Mouse (Mus musculus) stomach, embryonic 14.5 days (tissue): ENCODE measurements around the gene B3gat3. TPM values are rescaled to one million over a fixed set of nuclear protein-coding genes. Genes with fewer than 3 reads are reported as not detected.
"Not testable (repeated sequence)": the region's sequence is repeated elsewhere in the genome, so short reads cannot be mapped to it uniquely, and the experiment has no call there.

ENCODE experiments used
- ATAC-seq: fragments of 200-750 bp; cut with Nextera tagmentation; 2 replicates; pipeline ENCODE4 v1.8.0; 2017; ENCODE audit warnings: low read depth, moderate TSS enrichment; ENCODE audit not compliant: insufficient number of reproducible peaks, insufficient read depth, low FRiP score
- H3K27ac ChIP-seq: fragments of 300-500 bp; sonication (generic); 2 replicates; pipeline ENCODE4 v1.5.1; 2014; ENCODE audit warnings: mild to moderate bottlenecking, low read length, moderate library complexity, mixed read lengths
- H3K27me3 ChIP-seq: fragments of 300-500 bp; sonication (generic); 2 replicates; pipeline ENCODE4 v1.6.1; 2014; ENCODE audit warnings: low read length, control low read depth, mixed read lengths; ENCODE audit not compliant: control insufficient read depth, insufficient read depth
- H3K36me3 ChIP-seq: fragments of 300-500 bp; sonication (generic); 2 replicates; pipeline ENCODE4 v1.6.1; 2014; ENCODE audit warnings: mild to moderate bottlenecking, control low read depth, low read length, moderate library complexity, mixed read lengths; ENCODE audit not compliant: control insufficient read depth, insufficient read depth
- H3K4me1 ChIP-seq: fragments of 300-500 bp; sonication (generic); 2 replicates; pipeline ENCODE4 v1.6.1; 2014; ENCODE audit warnings: low read length, control low read depth, mixed read lengths; ENCODE audit not compliant: control insufficient read depth, insufficient read depth
- H3K4me2 ChIP-seq: fragments of 300-500 bp; sonication (generic); replicated peaks from 2 replicates; pipeline ENCODE4 v1.6.1; 2014; ENCODE audit warnings: low read depth, low read length, control low read depth
- H3K4me3 ChIP-seq: fragments of 300-500 bp; sonication (generic); 2 replicates; pipeline ENCODE4 v1.5.1; 2014; ENCODE audit warnings: low read depth, low read length, control low read depth
- H3K9ac ChIP-seq: fragments of 300-500 bp; sonication (generic); replicated peaks from 2 replicates; pipeline ENCODE4 v1.6.1; 2014; ENCODE audit warnings: low read depth, mild to moderate bottlenecking, control low read depth, low read length, moderate library complexity, mixed read lengths
- H3K9me3 ChIP-seq: fragments of 300-500 bp; sonication (generic); 2 replicates; pipeline ENCODE4 v1.6.1; 2016; ENCODE audit warnings: low read depth, low read length, control low read depth; ENCODE audit not compliant: control insufficient read depth
- WGBS: fragments of 180-500 bp; shearing (Covaris S2); extraction: QIAGEN DNeasy Blood & Tissue Kit; methylation state at CpG from one replicate; pipeline ENCODE4 v1.1.7; 2014; 5-methylcytosine and 5-hydroxymethylcytosine counted together
- microRNA-seq: library from miRNA; unstranded; fragments of <30 nt; microRNA quantifications from one replicate; pipeline ENCODE4, GENCODE M21; 2016
- polyA plus RNA-seq: library from polyadenylated mRNA; unstranded; fragments of >200 nt; fragmentation: Nextera tagmentation; extraction: Ambion mirVana; gene quantifications from 2 replicates; pipeline ENCODE4 v1.2.1, GENCODE M21; 2014

B3gat3 gene
- polyA plus RNA-seq, 1 experiment from 2014 or later = 35.7 TPM

DNA sequence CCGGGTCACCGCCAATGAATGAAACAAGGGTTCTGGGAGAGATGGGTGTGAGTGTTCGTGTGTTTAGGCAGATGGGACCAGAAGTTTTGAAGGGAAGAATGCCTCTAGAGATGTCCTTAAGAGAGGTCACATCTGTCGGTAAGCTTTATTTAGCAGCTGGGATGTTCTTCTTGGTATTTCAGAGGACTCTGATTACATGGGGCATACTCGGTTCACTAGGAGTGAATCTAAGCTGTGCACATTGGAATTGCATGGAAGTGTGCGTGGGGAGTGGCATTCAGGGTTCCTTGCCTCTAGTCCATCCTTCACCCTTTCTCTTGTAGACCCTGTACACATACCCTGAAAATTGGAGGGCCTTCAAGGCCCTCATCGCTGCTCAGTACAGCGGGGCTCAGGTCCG lies 47.7 kb downstream of the B3gat3 start:
- peaks cover 10% of the 10 kb centered on the region; the same call in 1 of the 2 replicates for H3K4me1 ChIP-seq
- H3K9ac ChIP-seq = peak overlapping the region; percentile 93
- 11% methylated on average over 9 of the region's 9 CpGs for WGBS
- ATAC-seq = no peak
- H3K27ac ChIP-seq = no peak overlapping the region; the same call in 1 of the 2 replicates
- H3K9me3 ChIP-seq = no peaks in the 10 kb centered on the region
- H3K27me3 ChIP-seq = no peaks in the 10 kb centered on the region
- H3K4me3 ChIP-seq = peak overlapping the region; percentile 89
- H3K4me2 ChIP-seq = peak overlapping the region; percentile 61
- H3K36me3 ChIP-seq = peaks cover 63% of the 10 kb centered on the region

GRCm38 (mm10) chr19:8972491-8972890 lies 52.3 kb downstream of the B3gat3 start:
- ATAC-seq = not testable (repeated sequence)
- peaks cover 81% of the 10 kb centered on the region for H3K36me3 ChIP-seq

DNA sequence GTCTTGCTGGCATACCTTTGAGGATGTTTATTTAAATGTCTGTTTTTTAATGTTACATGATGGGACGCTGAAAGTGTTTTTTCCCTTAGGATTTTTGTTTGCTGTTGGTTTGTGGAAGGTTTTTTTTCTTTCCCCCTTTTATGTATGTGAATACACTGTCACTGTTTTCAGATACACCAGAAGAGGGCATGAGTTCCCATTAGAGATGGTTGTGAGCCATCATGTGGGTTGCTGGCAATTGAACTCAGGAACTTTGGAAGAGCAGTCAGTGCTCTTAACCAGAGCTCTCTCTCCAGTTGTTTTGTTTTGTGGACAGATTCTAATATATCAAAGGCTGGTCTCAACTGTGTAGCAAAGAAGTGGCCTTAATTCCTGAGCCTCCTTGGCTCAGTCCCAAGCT lies 54.5 kb downstream of the B3gat3 start:
- no peak for ATAC-seq
- Histone ChIP-seq H3K9me3 (no peaks in the 10 kb centered on the region), H3K4me3 (no peak overlapping the region), H3K4me2 (no peak overlapping the region), H3K36me3 (peaks cover 96% of the 10 kb centered on the region), H3K27me3 (no peaks in the 10 kb centered on the region), H3K9ac (no peak overlapping the region), H3K4me1 (no peaks in the 10 kb centered on the region; the same call in 1 of the 2 replicates), H3K27ac (no peak overlapping the region)
- WGBS = 90% methylated on average over 1 of the region's 1 CpGs

More at GRCm38 (mm10) chr19:8972491-8972890, 52.3 kb downstream of the B3gat3 start:
- H3K4me1 ChIP-seq, H3K4me2 ChIP-seq, H3K4me3 ChIP-seq, H3K27ac ChIP-seq, H3K9me3 ChIP-seq, H3K9ac ChIP-seq, H3K27me3 ChIP-seq: not testable (repeated sequence)
- WGBS = 85% methylated on average over 8 of the region's 8 CpGs

DNA sequence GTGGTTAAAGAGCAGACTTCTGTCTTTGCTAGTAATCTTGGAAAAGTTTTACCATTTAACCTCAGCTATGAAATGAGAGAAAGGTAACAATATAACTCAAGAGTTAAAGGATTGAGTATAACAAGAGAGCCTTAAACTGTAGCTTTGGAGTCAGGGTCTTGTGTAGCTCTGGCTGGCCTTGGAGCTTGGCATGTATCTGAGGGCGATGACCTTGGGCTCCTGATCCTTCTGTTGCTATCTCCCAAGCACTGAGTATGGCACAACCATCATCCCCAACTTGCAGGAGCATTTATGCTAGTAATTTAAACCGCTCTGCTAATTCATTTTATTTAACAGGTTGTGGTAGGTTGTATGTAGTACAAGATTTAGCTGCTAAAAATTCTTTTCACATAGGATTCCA lies 55.3 kb downstream of the B3gat3 start:
- ATAC-seq = no peak
- H3K27me3 ChIP-seq = no peaks in the 10 kb centered on the region
- no peak overlapping the region for H3K9ac ChIP-seq
- no peak overlapping the region for H3K4me2 ChIP-seq
- H3K27ac ChIP-seq = no peak overlapping the region
- no peaks in the 10 kb centered on the region; the same call in 1 of the 2 replicates for H3K4me1 ChIP-seq
- H3K36me3 ChIP-seq = peaks cover 92% of the 10 kb centered on the region
- 91% methylated on average over 2 of the region's 2 CpGs for WGBS
- H3K9me3 ChIP-seq = no peaks in the 10 kb centered on the region
- no peak overlapping the region for H3K4me3 ChIP-seq

GRCm38 (mm10) chr19:8976535-8976934 lies 56.4 kb downstream of the B3gat3 start:
- peak; percentile 69; the same call in 1 of the 2 replicates for ATAC-seq
- no peak overlapping the region for H3K9ac ChIP-seq
- H3K4me1 ChIP-seq = no peaks in the 10 kb centered on the region; the same call in 1 of the 2 replicates
- no peaks in the 10 kb centered on the region for H3K9me3 ChIP-seq
- H3K27ac ChIP-seq = no peak overlapping the region
- peaks cover 82% of the 10 kb centered on the region for H3K36me3 ChIP-seq
- no peak overlapping the region for H3K4me2 ChIP-seq
- H3K4me3 ChIP-seq = no peak overlapping the region
- WGBS = 34% methylated on average over 3 of the region's 3 CpGs
- no peaks in the 10 kb centered on the region for H3K27me3 ChIP-seq

Small RNA genes within 50 kb of the gene (microRNA-seq; reads per million reads assigned to microRNA genes)
- not detected for gene Mir5136

Other genes with a start within 250 kb of the B3gat3 start
- gene Slc3a2, start 197.0 kb upstream of the B3gat3 start, polyA plus RNA-seq = 80.8 and 91.1 TPM in 2 replicates
- 79.4 and 85.6 TPM in 2 replicates for gene Wdr74, start 184.5 kb upstream of the B3gat3 start, polyA plus RNA-seq
- 1.0 and 1.9 TPM in 2 replicates for gene 1700092M07Rik, start 179.7 kb upstream of the B3gat3 start, polyA plus RNA-seq
- 141 and 143 TPM in 2 replicates for gene Stx5a, start 179.0 kb upstream of the B3gat3 start, polyA plus RNA-seq
- 168 and 178 TPM in 2 replicates for gene Nxf1, start 163.3 kb upstream of the B3gat3 start, polyA plus RNA-seq
- 178 and 194 TPM in 2 replicates for gene Tmem223, start 149.4 kb upstream of the B3gat3 start, polyA plus RNA-seq
- gene Tmem179b, start 145.9 kb upstream of the B3gat3 start, polyA plus RNA-seq = 85.4 and 94.0 TPM in 2 replicates
- gene Taf6l, start 134.0 kb upstream of the B3gat3 start, polyA plus RNA-seq = 17.1 and 17.5 TPM in 2 replicates
- gene Polr2g, start 121.8 kb upstream of the B3gat3 start, polyA plus RNA-seq = 140 and 151 TPM in 2 replicates
- 4.7 and 5.2 TPM in 2 replicates for gene Zbtb3, start 117.8 kb upstream of the B3gat3 start, polyA plus RNA-seq
- gene Ttc9c, start 101.0 kb upstream of the B3gat3 start, polyA plus RNA-seq = 47.5 and 51.7 TPM in 2 replicates
- gene Hnrnpul2, start 100.4 kb upstream of the B3gat3 start, polyA plus RNA-seq = 10.0 and 10.1 TPM in 2 replicates
- not detected in 2 replicates for gene AC129217.1, start 90.6 kb upstream of the B3gat3 start, polyA plus RNA-seq
- 42.5 and 43.0 TPM in 2 replicates for gene Bscl2, start 82.9 kb upstream of the B3gat3 start, polyA plus RNA-seq
- 13.9 and 17.8 TPM in 2 replicates for gene Gng3, start 81.2 kb upstream of the B3gat3 start, polyA plus RNA-seq
- 1.2 and 1.6 TPM in 2 replicates for gene Lrrn4cl, start 69.6 kb upstream of the B3gat3 start, polyA plus RNA-seq
- gene Ubxn1, start 48.9 kb upstream of the B3gat3 start, polyA plus RNA-seq = 154 and 162 TPM in 2 replicates
- gene Uqcc3, start 39.5 kb upstream of the B3gat3 start, polyA plus RNA-seq = 63.9 and 67.6 TPM in 2 replicates
- 58.5 and 82.3 TPM in 2 replicates for gene Lbhd1, start 36.6 kb upstream of the B3gat3 start, polyA plus RNA-seq
- not detected in 2 replicates for gene Gm49403, start 36.4 kb upstream of the B3gat3 start, polyA plus RNA-seq
- gene 1810009A15Rik, start 31.5 kb upstream of the B3gat3 start, polyA plus RNA-seq = 71.0 and 82.4 TPM in 2 replicates
- gene Gm49416, start 31.4 kb upstream of the B3gat3 start, polyA plus RNA-seq = not detected in 2 replicates
- 29.3 and 33.5 TPM in 2 replicates for gene Ints5, start 27.4 kb upstream of the B3gat3 start, polyA plus RNA-seq
- gene Ganab, start 22.3 kb upstream of the B3gat3 start, polyA plus RNA-seq = 82.0 and 90.3 TPM in 2 replicates
- 1.0 and 2.0 TPM in 2 replicates for gene Rom1, start 9.0 kb downstream of the B3gat3 start, polyA plus RNA-seq
- gene Eml3, start 9.2 kb downstream of the B3gat3 start, polyA plus RNA-seq = 16.8 and 18.2 TPM in 2 replicates
- gene Mta2, start 21.5 kb downstream of the B3gat3 start, polyA plus RNA-seq = 41.5 and 45.3 TPM in 2 replicates
- gene Tut1, start 33.5 kb downstream of the B3gat3 start, polyA plus RNA-seq = 27.2 and 27.6 TPM in 2 replicates
- gene Eef1g, start 46.7 kb downstream of the B3gat3 start, polyA plus RNA-seq = 469 and 470 TPM in 2 replicates
- 33.4 and 40.6 TPM in 2 replicates for gene Ahnak, start 68.9 kb downstream of the B3gat3 start, polyA plus RNA-seq
- not detected in 2 replicates for gene Scgb1a1, start 167.6 kb downstream of the B3gat3 start, polyA plus RNA-seq
- gene Asrgl1, start 215.3 kb downstream of the B3gat3 start, polyA plus RNA-seq = 9.3 and 15.2 TPM in 2 replicates